Mouse (Mus musculus): Measurements from ENCODE around the gene Pemt.
"Not testable (repeated sequence)": the region's sequence is repeated elsewhere in the genome, so short reads cannot be mapped to it uniquely, and the experiment has no call there.

The Pemt gene

GRCm38 (mm10) chr11:59948401-59948767 is 97.9 kb downstream of the Pemt start:
- no peak for DNase-seq (ENCODE audit: low spot score in 2 of 2)

GRCm38 (mm10) chr11:59947752-59948400 is 98.4 kb downstream of the Pemt start, which contains the start of gene Med9:
Gene Med9 (plus strand): TSS chr11:59948206.
- peak; percentile 91 to 96 for DNase-seq (ENCODE audit: low spot score in 2 of 2)

GRCm38 (mm10) chr11:59944855-59945254 is 101.4 kb downstream of the Pemt start:
- DNase-seq (ENCODE audit: low spot score in 2 of 2) = not testable (repeated sequence)

GRCm38 (mm10) chr11:59941391-59941790 is 104.9 kb downstream of the Pemt start:
- no peak for DNase-seq (ENCODE audit: low spot score in 2 of 2)

GRCm38 (mm10) chr11:59940645-59941044 is 105.6 kb downstream of the Pemt start:
- no peak for DNase-seq (ENCODE audit: low spot score in 2 of 2)

- DNase-seq (ENCODE audit: low spot score in 2 of 2) = no peak
Observed at GRCm38 (mm10) chr11:59939821-59940220, 106.5 kb downstream of the Pemt start.

GRCm38 (mm10) chr11:59937615-59938014 is 108.7 kb downstream of the Pemt start:
- DNase-seq (ENCODE audit: low spot score in 2 of 2) = no peak

- no peak for DNase-seq (ENCODE audit: low spot score in 2 of 2)
Observed at GRCm38 (mm10) chr11:59937023-59937422, 109.3 kb downstream of the Pemt start.

- DNase-seq (ENCODE audit: low spot score in 2 of 2) = no peak
Observed at GRCm38 (mm10) chr11:59933943-59934342, 112.3 kb downstream of the Pemt start.

- no peak for DNase-seq (ENCODE audit: low spot score in 2 of 2)
Observed at GRCm38 (mm10) chr11:59932560-59933337, 113.5 kb downstream of the Pemt start.

- no peak for DNase-seq (ENCODE audit: low spot score in 2 of 2)
Observed at GRCm38 (mm10) chr11:59930031-59930430, 116.3 kb downstream of the Pemt start.

GRCm38 (mm10) chr11:59921265-59921664 is 125.0 kb downstream of the Pemt start:
- DNase-seq (ENCODE audit: low spot score in 2 of 2) = no peak
